Mouse (Mus musculus): ENCODE results near the gene Alox12b. TPM values are rescaled to one million over a fixed set of nuclear protein-coding genes. Genes with fewer than 3 reads are reported as not detected.
A peak's percentile ranks its signal among the peaks of the same experiment; 100 is the strongest.

Gene Alox12b
- polyA plus RNA-seq, 1 experiment from 2014 or later, result 0.59 TPM

DNA sequence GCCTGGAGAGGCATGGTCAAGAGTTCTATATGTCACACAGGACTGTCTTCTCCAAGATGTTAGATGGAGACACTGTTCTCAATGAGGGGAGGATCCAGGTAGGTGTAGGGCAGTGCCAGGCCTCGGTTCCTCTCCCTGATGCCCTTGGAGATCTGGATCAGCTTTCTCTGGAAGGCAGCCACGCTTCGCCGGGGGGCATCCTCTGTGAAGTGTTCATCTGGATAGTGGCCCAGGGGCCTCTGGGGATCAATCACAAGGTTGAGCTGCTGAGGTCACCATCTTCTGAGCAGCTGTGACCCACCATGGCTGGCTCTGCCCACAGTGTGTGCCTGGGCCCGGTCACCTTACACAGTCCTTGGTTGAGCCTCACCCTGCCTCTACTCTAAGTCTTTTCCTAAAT lies 28.2 kb downstream of the Alox12b start:
- WGBS, result 87% methylated on average over 5 of the region's 5 CpGs
- H3K27me3 ChIP-seq (ENCODE audit: control insufficient read depth, insufficient read depth, low read length), result no peaks in the 10 kb centered on the region

DNA sequence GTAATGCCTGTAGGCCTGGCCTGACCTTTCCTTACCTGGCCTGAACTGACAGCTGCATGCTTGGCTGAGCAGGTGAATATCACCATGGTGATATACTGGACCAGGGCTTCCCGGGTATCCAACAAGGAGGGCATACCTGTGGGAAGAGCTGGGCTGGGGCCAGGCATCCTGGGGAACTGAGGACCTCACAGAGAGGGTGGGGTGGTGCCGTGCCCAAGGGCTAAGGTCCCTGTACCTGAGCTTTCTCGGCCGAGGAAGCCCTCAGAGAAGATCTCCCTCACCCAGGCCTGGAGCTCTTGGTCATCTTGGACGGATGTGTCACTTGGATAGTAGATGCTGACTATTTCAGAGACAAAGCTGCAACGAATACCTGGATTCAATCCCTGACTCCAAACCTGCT lies 29.1 kb downstream of the Alox12b start:
- WGBS, result 88% methylated on average over 6 of the region's 6 CpGs
- DNase-seq (ENCODE audit: low spot score) (no peak), ATAC-seq (ENCODE audit: low FRiP score) (no peak)
- Histone ChIP-seq H3K4me2 (replicated peaks) (no peak overlapping the region), H3K27ac (no peak overlapping the region), H3K27me3 (ENCODE audit: control insufficient read depth, insufficient read depth, low read length) (no peaks in the 10 kb centered on the region), H3K9ac (no peak overlapping the region), H3K4me3 (replicated peaks; ENCODE audit: low read length) (no peak overlapping the region), H3K36me3 (replicated peaks; ENCODE audit: control insufficient read depth, insufficient read depth) (no peaks in the 10 kb centered on the region), H3K9me3 (ENCODE audit: control insufficient read depth, low read length) (no peaks in the 10 kb centered on the region), H3K4me1 (replicated peaks; ENCODE audit: control insufficient read depth, insufficient read depth, low read length) (no peaks in the 10 kb centered on the region)

More for the DNA sequence above, 28.2 kb downstream of the Alox12b start:
- H3K9me3 ChIP-seq (ENCODE audit: control insufficient read depth, low read length), result no peaks in the 10 kb centered on the region
- no peak overlapping the region for H3K27ac ChIP-seq
- no peak overlapping the region for H3K9ac ChIP-seq
- H3K4me2 ChIP-seq (replicated peaks), result no peak overlapping the region
- no peaks in the 10 kb centered on the region for H3K4me1 ChIP-seq (replicated peaks; ENCODE audit: control insufficient read depth, insufficient read depth, low read length)
- DNase-seq (ENCODE audit: low spot score) (no peak), ATAC-seq (ENCODE audit: low FRiP score) (no peak)
- H3K36me3 ChIP-seq (replicated peaks; ENCODE audit: control insufficient read depth, insufficient read depth), result no peaks in the 10 kb centered on the region
- no peak overlapping the region for H3K4me3 ChIP-seq (replicated peaks; ENCODE audit: low read length)

DNA sequence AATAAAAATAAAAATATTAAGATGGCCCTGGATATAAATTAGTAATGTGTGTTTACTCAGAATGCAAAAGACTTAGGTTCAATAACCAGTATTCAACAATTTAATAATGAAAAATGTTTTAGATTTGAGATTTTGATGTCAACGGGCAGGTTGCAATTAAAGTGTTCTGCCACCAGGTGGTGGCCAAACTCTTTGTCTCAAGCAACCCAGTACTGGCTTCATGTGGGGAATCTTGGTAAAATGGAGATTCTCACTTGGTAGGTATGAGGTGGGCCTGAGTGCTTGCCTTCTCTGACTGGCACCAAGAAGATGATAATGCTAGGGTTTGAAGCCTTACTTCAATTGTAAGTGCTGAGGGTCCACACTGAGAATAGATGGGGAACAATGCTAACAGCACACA lies 36.1 kb downstream of the Alox12b start:
- Histone ChIP-seq H3K9ac (no peak overlapping the region), H3K4me2 (replicated peaks) (no peak overlapping the region), H3K36me3 (replicated peaks; ENCODE audit: control insufficient read depth, insufficient read depth) (no peaks in the 10 kb centered on the region), H3K4me1 (replicated peaks; ENCODE audit: control insufficient read depth, insufficient read depth, low read length) (peaks cover 3% of the 10 kb centered on the region; the same call in 1 of the 2 replicates), H3K4me3 (replicated peaks; ENCODE audit: low read length) (no peak overlapping the region), H3K9me3 (ENCODE audit: control insufficient read depth, low read length) (no peaks in the 10 kb centered on the region), H3K27ac (no peak overlapping the region), H3K27me3 (ENCODE audit: control insufficient read depth, insufficient read depth, low read length) (peaks cover 16% of the 10 kb centered on the region)
- ATAC-seq (ENCODE audit: low FRiP score), result no peak
- WGBS, result 9% methylated on average over 1 of the region's 1 CpGs
- peak; percentile 80 for DNase-seq (ENCODE audit: low spot score)

DNA sequence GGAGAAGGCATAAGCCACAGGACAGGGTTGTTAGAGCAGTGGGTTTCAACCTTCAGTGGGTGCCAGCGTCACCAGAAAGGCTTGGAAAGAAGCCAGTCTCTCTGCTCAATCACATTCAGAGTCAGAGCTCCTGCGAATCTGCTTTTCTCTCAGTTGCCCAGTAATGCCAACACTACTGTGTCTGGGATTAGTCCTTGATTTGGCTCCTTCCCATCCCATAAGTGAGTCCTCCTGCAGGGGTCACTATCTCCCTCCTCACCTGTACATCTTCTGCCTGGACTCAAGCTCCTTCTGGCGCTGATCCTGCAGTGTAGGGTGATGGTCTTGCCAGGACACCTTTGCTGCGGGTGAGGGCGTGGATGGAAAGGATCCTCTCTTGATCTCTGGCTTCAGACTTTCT lies 40.0 kb downstream of the Alox12b start:
- no peak for ATAC-seq (ENCODE audit: low FRiP score)
- peak overlapping the region; percentile 41; the same call in 1 of the 2 replicates for H3K4me2 ChIP-seq (replicated peaks)
- peaks cover 3% of the 10 kb centered on the region; the same call in 1 of the 2 replicates for H3K4me1 ChIP-seq (replicated peaks; ENCODE audit: control insufficient read depth, insufficient read depth, low read length)
- H3K9ac ChIP-seq, result peak overlapping the region; percentile 22; the same call in 1 of the 2 replicates
- H3K4me3 ChIP-seq (replicated peaks; ENCODE audit: low read length), result peak overlapping the region; percentile 4; the same call in 1 of the 2 replicates
- no peaks in the 10 kb centered on the region for H3K36me3 ChIP-seq (replicated peaks; ENCODE audit: control insufficient read depth, insufficient read depth)
- DNase-seq (ENCODE audit: low spot score), result no peak
- no peak overlapping the region for H3K27ac ChIP-seq
- peaks cover 25% of the 10 kb centered on the region for H3K27me3 ChIP-seq (ENCODE audit: control insufficient read depth, insufficient read depth, low read length)
- 11% methylated on average over 5 of the region's 5 CpGs for WGBS
- H3K9me3 ChIP-seq (ENCODE audit: control insufficient read depth, low read length), result no peaks in the 10 kb centered on the region

DNA sequence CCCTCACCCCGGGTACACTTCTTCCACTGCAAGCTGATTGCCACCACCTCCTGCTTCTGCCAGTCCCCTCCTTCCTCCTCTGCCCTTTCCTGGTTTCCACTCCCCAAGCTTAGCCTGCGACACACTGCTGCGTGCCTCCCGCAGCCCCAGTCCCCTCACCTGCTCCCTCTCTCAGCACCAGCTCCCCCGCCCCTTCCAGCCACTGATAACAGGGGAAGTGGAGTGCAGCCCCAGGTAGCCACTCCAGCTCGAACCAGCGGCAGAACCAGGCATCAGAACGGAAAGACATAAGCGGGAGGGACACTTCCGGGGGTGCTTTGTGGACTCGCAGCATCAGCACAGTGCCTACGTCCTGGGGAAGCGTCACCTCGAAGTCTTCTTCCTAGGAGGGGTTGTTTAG lies 40.4 kb downstream of the Alox12b start:
- Histone ChIP-seq H3K4me1 (replicated peaks; ENCODE audit: control insufficient read depth, insufficient read depth, low read length) (peaks cover 3% of the 10 kb centered on the region; the same call in 1 of the 2 replicates), H3K27ac (no peak overlapping the region), H3K36me3 (replicated peaks; ENCODE audit: control insufficient read depth, insufficient read depth) (no peaks in the 10 kb centered on the region), H3K4me3 (replicated peaks; ENCODE audit: low read length) (peak overlapping the region; percentile 4), H3K4me2 (replicated peaks) (peak overlapping the region; percentile 41), H3K9me3 (ENCODE audit: control insufficient read depth, low read length) (no peaks in the 10 kb centered on the region), H3K9ac (peak overlapping the region; percentile 22; the same call in 1 of the 2 replicates), H3K27me3 (ENCODE audit: control insufficient read depth, insufficient read depth, low read length) (peaks cover 25% of the 10 kb centered on the region)
- no peak for ATAC-seq (ENCODE audit: low FRiP score)
- 2% methylated on average over 14 of the region's 14 CpGs for WGBS
- DNase-seq (ENCODE audit: low spot score), result no peak

DNA sequence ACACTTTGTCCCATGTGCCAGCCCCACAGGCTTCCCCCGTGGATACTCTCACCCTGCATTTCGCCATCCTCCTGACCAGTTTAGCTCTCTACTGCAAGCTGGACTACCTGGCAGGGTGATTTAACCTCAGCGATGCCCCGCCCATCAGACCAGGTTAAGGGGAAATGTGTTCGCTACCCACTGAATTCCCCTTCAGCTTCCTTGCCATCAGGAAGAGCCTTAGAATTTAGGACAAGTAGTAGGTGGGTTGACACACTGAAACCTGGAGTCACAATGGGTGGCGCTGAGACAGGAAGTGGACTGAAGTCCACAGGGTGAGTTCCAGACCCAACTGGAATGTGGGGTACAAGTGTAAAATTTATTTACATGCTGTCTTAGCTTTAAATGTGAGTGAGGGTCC lies 41.0 kb downstream of the Alox12b start, which contains the start of gene Alox8:
Gene Alox8, minus strand, starts transcription at position 101 of the 400 bp plus-strand sequence.
- 35% methylated on average over 6 of the region's 6 CpGs for WGBS
- no peak for DNase-seq (ENCODE audit: low spot score)
- peak within 1 kb of the TSS; percentile 41 for H3K4me2 ChIP-seq (replicated peaks)
- peak within 1 kb of the TSS; percentile 22; the same call in 1 of the 2 replicates for H3K9ac ChIP-seq
- H3K9me3 ChIP-seq (ENCODE audit: control insufficient read depth, low read length), result no peaks in the 10 kb centered on the region
- no peak within 1 kb of the TSS for H3K27ac ChIP-seq
- H3K36me3 ChIP-seq (replicated peaks; ENCODE audit: control insufficient read depth, insufficient read depth), result no peaks in the 10 kb centered on the region
- no peak for ATAC-seq (ENCODE audit: low FRiP score)
- H3K4me3 ChIP-seq (replicated peaks; ENCODE audit: low read length), result peak within 1 kb of the TSS; percentile 4
- H3K4me1 ChIP-seq (replicated peaks; ENCODE audit: control insufficient read depth, insufficient read depth, low read length), result peaks cover 3% of the 10 kb centered on the region; the same call in 1 of the 2 replicates
- peaks cover 25% of the 10 kb centered on the region for H3K27me3 ChIP-seq (ENCODE audit: control insufficient read depth, insufficient read depth, low read length)

DNA sequence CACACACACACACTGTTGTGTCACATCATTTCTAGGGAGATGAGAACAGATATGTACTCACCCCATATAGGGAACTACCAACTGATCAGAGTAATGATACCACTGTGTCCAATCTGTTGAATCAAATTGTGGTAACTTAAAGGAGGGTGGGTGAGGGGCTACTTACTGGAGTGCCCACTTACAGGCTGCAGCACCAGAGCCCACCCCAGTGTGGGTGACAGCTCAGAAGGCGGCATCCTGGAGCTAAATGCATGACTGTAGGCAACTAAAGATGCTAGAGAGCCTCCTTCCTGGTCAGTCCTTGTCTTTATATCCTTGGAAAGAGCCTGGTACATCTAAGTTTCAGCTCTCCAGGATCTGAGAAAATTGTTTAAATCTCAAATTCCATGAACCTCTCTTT lies 42.5 kb downstream of the Alox12b start:
- Histone ChIP-seq H3K4me1 (replicated peaks; ENCODE audit: control insufficient read depth, insufficient read depth, low read length) (peaks cover 3% of the 10 kb centered on the region; the same call in 1 of the 2 replicates), H3K9ac (no peak overlapping the region), H3K27me3 (ENCODE audit: control insufficient read depth, insufficient read depth, low read length) (peaks cover 25% of the 10 kb centered on the region), H3K36me3 (replicated peaks; ENCODE audit: control insufficient read depth, insufficient read depth) (no peaks in the 10 kb centered on the region), H3K4me2 (replicated peaks) (no peak overlapping the region), H3K4me3 (replicated peaks; ENCODE audit: low read length) (no peak overlapping the region), H3K9me3 (ENCODE audit: control insufficient read depth, low read length) (no peaks in the 10 kb centered on the region), H3K27ac (no peak overlapping the region)
- WGBS, result 79% methylated on average over 1 of the region's 1 CpGs
- ATAC-seq (ENCODE audit: low FRiP score), result no peak
- DNase-seq (ENCODE audit: low spot score), result no peak

DNA sequence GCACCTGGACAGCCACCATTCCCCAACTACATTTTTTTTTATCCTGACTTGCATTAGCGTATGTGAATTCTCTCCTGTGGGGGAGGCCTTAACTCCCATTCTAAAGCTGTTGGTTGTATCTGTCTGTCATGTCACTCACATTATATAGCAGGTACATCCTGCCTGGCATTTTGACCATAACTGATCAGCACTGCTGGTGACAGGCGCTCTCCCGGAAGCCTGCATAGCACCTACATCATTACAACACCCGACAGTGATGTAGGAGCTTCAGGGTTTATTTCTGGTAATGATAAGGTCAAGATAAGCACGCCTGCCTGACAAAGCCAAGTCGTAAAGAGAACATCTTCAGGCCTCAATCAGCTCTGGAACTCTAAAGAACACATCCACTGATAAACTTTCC lies 43.4 kb downstream of the Alox12b start:
- Histone ChIP-seq H3K27ac (no peak overlapping the region), H3K36me3 (replicated peaks; ENCODE audit: control insufficient read depth, insufficient read depth) (no peaks in the 10 kb centered on the region), H3K9ac (no peak overlapping the region), H3K4me2 (replicated peaks) (no peak overlapping the region), H3K9me3 (ENCODE audit: control insufficient read depth, low read length) (no peaks in the 10 kb centered on the region), H3K4me3 (replicated peaks; ENCODE audit: low read length) (no peak overlapping the region), H3K4me1 (replicated peaks; ENCODE audit: control insufficient read depth, insufficient read depth, low read length) (peaks cover 3% of the 10 kb centered on the region; the same call in 1 of the 2 replicates), H3K27me3 (ENCODE audit: control insufficient read depth, insufficient read depth, low read length) (peaks cover 25% of the 10 kb centered on the region)
- no peak for ATAC-seq (ENCODE audit: low FRiP score)
- no peak for DNase-seq (ENCODE audit: low spot score)
- WGBS, result 76% methylated on average over 6 of the region's 6 CpGs

DNA sequence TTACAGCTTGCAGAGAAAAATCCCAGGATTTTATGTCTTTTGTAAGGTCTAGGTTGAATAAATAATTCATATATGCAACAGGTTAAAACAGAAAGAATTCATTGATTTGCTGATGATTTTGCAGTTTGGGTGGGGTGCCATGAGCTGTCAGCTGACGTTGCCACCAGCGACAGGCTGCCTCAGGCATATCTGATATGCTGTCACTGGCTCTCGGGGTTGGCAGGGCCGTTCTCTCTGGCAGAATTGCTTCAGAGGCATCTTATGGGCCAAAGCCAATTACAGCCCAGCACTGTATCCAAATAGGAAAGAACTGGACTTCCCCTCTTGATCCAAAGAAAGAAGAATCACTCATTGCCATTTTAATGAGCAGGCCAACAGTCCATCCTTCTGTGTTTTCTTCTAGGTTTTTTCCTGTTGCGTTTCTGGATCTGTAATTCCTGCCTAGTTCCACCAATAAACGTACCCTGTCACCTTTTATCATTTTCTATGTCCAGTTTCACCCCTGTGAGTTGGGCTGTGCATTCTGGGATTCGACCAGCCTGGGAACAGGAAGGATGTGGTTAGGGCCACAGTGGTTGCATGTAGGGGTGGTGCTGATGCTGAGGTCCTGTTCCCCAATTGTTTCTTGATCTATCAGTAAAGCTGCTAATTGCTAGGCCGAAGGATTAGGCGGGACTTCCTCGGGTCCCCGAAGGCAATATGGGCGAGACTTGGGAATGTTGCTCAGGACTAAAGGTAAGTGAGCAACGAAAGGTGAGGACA lies 45.9 kb downstream of the Alox12b start:
- Histone ChIP-seq H3K27me3 (ENCODE audit: control insufficient read depth, insufficient read depth, low read length) (peaks cover 10% of the 10 kb centered on the region), H3K4me2 (replicated peaks) (no peak overlapping the region), H3K27ac (no peak overlapping the region), H3K36me3 (replicated peaks; ENCODE audit: control insufficient read depth, insufficient read depth) (no peaks in the 10 kb centered on the region), H3K4me3 (replicated peaks; ENCODE audit: low read length) (no peak overlapping the region), H3K9ac (no peak overlapping the region), H3K4me1 (replicated peaks; ENCODE audit: control insufficient read depth, insufficient read depth, low read length) (no peaks in the 10 kb centered on the region), H3K9me3 (ENCODE audit: control insufficient read depth, low read length) (no peaks in the 10 kb centered on the region)
- DNase-seq (ENCODE audit: low spot score) (no peak), ATAC-seq (ENCODE audit: low FRiP score) (no peak)
- 87% methylated on average over 13 of the region's 13 CpGs for WGBS
